Mouse (Mus musculus): ENCODE measurements at regions not wholly inside any gene's neighbourhood (a gene's known extent, or its start where the extent isn't known, plus 50 kb on each side); places are given as distances from the start of the nearest gene placed in this dataset.

DNA sequence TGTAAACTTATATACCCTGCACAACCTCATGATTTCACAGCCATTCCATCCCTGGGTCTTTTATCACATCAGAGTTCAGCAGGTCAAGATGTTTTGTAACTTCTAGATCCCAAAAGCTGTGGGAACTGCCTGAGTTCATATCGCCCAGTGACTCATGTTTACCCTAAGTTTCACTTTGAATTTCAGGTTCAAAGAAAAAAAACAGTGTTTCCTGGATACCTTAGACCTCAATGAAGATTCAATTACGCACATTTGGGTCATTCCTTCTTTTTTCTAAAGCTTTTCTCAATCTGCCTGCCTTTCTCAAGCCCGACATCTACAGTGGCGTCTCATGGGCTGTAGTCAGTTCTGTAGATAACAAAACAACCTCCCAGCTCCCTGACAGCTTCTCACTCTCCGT is 354.9 kb upstream of the Trib2 start:
- 49% methylated on average over 5 of the region's 5 CpGs for WGBS
- H3K9me3 ChIP-seq (ENCODE audit: control insufficient read depth, low read length), result peaks cover 5% of the 10 kb centered on the region; the same call in 1 of the 2 replicates
- H3K27ac ChIP-seq (replicated peaks in 1 of 2; ENCODE audit: control insufficient read depth in 1 of 2, insufficient read depth in 1 of 2, low read depth in 2 of 2, low read length in 2 of 2), result no peak overlapping the region
- no peaks in the 10 kb centered on the region for H3K4me1 ChIP-seq (ENCODE audit: control insufficient read depth in 2 of 2, insufficient read depth in 2 of 2, low read length in 2 of 2)
- 0 out of 2 replicates have a peak overlapping the region, but pooled peaks have one; percentile 10 for H3K4me2 ChIP-seq (ENCODE audit: low read length)
- no peak overlapping the region for H3K4me3 ChIP-seq (ENCODE audit: control insufficient read depth in 1 of 2, insufficient read depth in 1 of 2, low read depth in 1 of 2, low read length in 2 of 2)
- no peaks in the 10 kb centered on the region for H3K36me3 ChIP-seq (ENCODE audit: control insufficient read depth, insufficient read depth, low read length)
- no peak overlapping the region for H3K9ac ChIP-seq (ENCODE audit: low read length)
- no peaks in the 10 kb centered on the region for H3K27me3 ChIP-seq (ENCODE audit: control insufficient read depth, insufficient read depth, low read length)
- no peak for ATAC-seq (ENCODE audit: insufficient number of reproducible peaks, insufficient read depth, low FRiP score, low read depth)

DNA sequence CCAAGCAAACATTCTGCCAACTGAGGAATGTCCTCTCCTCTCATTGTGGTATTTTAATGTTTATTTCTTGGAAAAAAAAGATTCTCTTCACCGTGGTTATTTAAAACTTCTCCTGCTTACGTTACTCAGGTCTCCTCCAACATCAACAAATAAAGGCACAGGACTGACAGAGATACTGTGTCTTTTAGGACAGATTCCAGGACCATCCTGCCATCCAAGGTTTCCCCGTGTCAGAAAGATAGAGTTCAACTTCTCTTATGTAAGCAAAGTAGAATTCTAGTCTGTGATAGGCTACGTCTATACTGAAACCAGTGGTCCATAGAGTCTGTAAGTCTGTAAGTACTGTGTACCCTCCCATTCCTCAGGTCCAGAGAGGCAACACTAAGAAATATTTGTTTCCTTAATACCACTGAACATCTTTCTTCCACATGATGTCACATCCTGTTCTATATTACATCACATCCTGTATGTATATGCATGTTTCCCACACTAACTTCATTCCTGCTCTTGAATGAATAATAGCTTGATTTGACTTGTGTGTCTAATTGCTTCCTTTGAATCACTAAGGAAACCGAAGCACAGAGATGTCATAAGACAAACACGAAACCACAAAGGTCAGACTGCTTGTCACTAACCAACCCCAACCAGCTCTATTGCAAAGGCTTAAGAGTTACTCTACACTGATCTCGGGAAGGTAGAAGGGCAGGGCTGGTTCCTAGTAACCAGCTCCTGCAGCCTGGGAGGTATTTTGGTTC is 353.2 kb upstream of the Trib2 start:
- Histone ChIP-seq H3K36me3 (ENCODE audit: control insufficient read depth, insufficient read depth, low read length) (no peaks in the 10 kb centered on the region), H3K4me2 (ENCODE audit: low read length) (no peak overlapping the region), H3K27me3 (ENCODE audit: control insufficient read depth, insufficient read depth, low read length) (no peaks in the 10 kb centered on the region), H3K4me3 (ENCODE audit: control insufficient read depth in 1 of 2, insufficient read depth in 1 of 2, low read depth in 1 of 2, low read length in 2 of 2) (no peak overlapping the region), H3K9ac (ENCODE audit: low read length) (no peak overlapping the region), H3K27ac (replicated peaks in 1 of 2; ENCODE audit: control insufficient read depth in 1 of 2, insufficient read depth in 1 of 2, low read depth in 2 of 2, low read length in 2 of 2) (no peak overlapping the region), H3K4me1 (ENCODE audit: control insufficient read depth in 2 of 2, insufficient read depth in 2 of 2, low read length in 2 of 2) (no peaks in the 10 kb centered on the region), H3K9me3 (ENCODE audit: control insufficient read depth, low read length) (peaks cover 3% of the 10 kb centered on the region; the same call in 1 of the 2 replicates)
- no peak for ATAC-seq (ENCODE audit: insufficient number of reproducible peaks, insufficient read depth, low FRiP score, low read depth)
- 72% methylated on average over 7 of the region's 7 CpGs for WGBS

DNA sequence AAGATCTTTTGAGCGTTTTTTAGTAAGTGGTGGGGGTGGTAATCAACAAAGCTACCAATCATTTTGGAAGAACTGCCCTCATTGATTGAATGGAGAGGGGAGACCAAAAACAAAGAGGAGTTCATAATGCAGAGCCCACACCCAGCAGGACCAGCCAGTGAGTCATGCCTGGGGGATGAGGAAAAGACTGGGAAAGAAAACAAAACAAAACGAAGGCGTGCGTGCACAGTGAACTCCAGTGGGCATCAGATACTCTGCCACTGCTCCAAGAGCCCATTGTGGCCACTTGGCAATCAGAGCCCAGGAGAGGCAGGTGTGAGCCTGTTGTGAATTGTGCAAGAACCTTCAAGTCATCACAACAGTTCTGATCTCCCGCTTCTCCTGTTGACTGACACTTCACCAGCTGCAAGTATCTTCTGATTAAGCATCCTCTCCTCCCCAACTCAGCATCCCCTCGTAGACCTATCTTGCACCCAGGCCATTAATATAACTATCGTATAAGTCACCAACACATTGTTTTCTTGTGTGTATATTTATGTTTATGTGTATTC is 351.1 kb upstream of the Trib2 start:
- 72% methylated on average over 7 of the region's 7 CpGs for WGBS
- Histone ChIP-seq H3K4me2 (ENCODE audit: low read length) (no peak overlapping the region), H3K4me1 (ENCODE audit: control insufficient read depth in 2 of 2, insufficient read depth in 2 of 2, low read length in 2 of 2) (no peaks in the 10 kb centered on the region), H3K27me3 (ENCODE audit: control insufficient read depth, insufficient read depth, low read length) (no peaks in the 10 kb centered on the region), H3K9me3 (ENCODE audit: control insufficient read depth, low read length) (no peaks in the 10 kb centered on the region), H3K4me3 (ENCODE audit: control insufficient read depth in 1 of 2, insufficient read depth in 1 of 2, low read depth in 1 of 2, low read length in 2 of 2) (no peak overlapping the region), H3K36me3 (ENCODE audit: control insufficient read depth, insufficient read depth, low read length) (no peaks in the 10 kb centered on the region), H3K9ac (ENCODE audit: low read length) (no peak overlapping the region), H3K27ac (replicated peaks in 1 of 2; ENCODE audit: control insufficient read depth in 1 of 2, insufficient read depth in 1 of 2, low read depth in 2 of 2, low read length in 2 of 2) (no peak overlapping the region)
- ATAC-seq (ENCODE audit: insufficient number of reproducible peaks, insufficient read depth, low FRiP score, low read depth), result no peak

DNA sequence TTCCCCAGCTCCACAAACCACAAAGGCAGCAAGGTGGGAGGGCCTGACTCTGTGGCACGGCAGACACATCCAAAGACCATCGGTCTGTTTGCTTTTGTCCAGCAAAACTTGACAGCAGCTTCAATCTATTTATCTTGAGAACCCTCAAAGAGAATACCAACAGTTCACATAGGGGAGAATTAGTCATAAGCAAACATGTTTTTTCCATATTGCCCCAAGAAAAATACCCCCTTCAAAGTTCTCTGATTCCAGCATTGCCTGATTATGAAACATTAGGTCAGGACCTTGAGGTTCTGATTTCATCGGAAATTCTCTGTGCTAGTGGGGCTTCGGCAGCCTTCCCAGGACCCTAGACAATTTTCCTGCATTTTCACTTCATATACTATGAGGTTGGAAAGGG is 348.4 kb upstream of the Trib2 start:
- Histone ChIP-seq H3K9ac (ENCODE audit: low read length) (no peak overlapping the region), H3K4me3 (ENCODE audit: control insufficient read depth in 1 of 2, insufficient read depth in 1 of 2, low read depth in 1 of 2, low read length in 2 of 2) (no peak overlapping the region), H3K4me2 (ENCODE audit: low read length) (no peak overlapping the region), H3K4me1 (ENCODE audit: control insufficient read depth in 2 of 2, insufficient read depth in 2 of 2, low read length in 2 of 2) (no peaks in the 10 kb centered on the region), H3K36me3 (ENCODE audit: control insufficient read depth, insufficient read depth, low read length) (no peaks in the 10 kb centered on the region), H3K27me3 (ENCODE audit: control insufficient read depth, insufficient read depth, low read length) (no peaks in the 10 kb centered on the region), H3K27ac (replicated peaks in 1 of 2; ENCODE audit: control insufficient read depth in 1 of 2, insufficient read depth in 1 of 2, low read depth in 2 of 2, low read length in 2 of 2) (no peak overlapping the region), H3K9me3 (ENCODE audit: control insufficient read depth, low read length) (no peaks in the 10 kb centered on the region)
- WGBS, result 77% methylated on average over 4 of the region's 4 CpGs
- no peak for ATAC-seq (ENCODE audit: insufficient number of reproducible peaks, insufficient read depth, low FRiP score, low read depth)

DNA sequence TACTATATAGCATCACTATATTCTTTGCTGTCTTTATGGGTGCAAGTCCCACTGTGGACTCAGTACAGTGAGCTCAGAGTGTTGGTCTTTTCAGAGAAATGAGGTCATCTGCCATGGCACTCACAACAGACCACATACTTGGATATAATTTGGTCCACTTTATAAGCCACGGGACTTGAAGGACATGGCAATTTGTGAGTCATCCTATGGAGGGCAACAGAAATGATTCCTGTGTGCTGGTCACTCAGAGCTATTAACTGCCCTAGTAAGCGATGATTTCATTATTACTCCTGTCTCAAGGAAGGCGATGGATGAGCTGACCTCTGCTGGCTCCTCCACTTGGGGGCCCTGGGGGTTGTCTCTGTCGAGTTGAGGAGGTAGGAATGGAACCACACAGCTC is 345.2 kb upstream of the Trib2 start:
- WGBS, result 70% methylated on average over 4 of the region's 4 CpGs
- Histone ChIP-seq H3K9ac (ENCODE audit: low read length) (no peak overlapping the region), H3K4me3 (ENCODE audit: control insufficient read depth in 1 of 2, insufficient read depth in 1 of 2, low read depth in 1 of 2, low read length in 2 of 2) (no peak overlapping the region), H3K27ac (replicated peaks in 1 of 2; ENCODE audit: control insufficient read depth in 1 of 2, insufficient read depth in 1 of 2, low read depth in 2 of 2, low read length in 2 of 2) (no peak overlapping the region), H3K9me3 (ENCODE audit: control insufficient read depth, low read length) (no peaks in the 10 kb centered on the region), H3K36me3 (ENCODE audit: control insufficient read depth, insufficient read depth, low read length) (no peaks in the 10 kb centered on the region), H3K27me3 (ENCODE audit: control insufficient read depth, insufficient read depth, low read length) (no peaks in the 10 kb centered on the region), H3K4me2 (ENCODE audit: low read length) (no peak overlapping the region), H3K4me1 (ENCODE audit: control insufficient read depth in 2 of 2, insufficient read depth in 2 of 2, low read length in 2 of 2) (no peaks in the 10 kb centered on the region)
- no peak for ATAC-seq (ENCODE audit: insufficient number of reproducible peaks, insufficient read depth, low FRiP score, low read depth)

DNA sequence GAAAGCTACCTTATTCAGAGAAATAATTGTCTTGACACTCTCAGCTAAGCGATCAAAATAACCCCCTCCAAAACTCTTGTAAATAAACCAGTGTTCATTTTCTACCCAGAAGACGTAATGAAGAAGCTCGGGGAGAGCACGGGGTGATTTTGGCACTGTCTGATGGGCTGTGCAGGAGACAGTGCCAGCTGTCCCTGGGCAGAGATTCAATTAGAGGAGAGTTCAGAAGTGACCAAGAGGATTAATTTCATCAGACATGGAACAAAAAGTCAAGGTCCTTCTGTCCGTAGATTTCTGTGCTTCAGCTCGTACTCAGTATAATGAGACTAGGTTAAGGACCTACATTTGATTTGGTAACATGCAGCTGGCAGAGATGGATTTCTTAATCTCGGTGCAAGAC is 341.2 kb upstream of the Trib2 start:
- H3K4me2 ChIP-seq (ENCODE audit: low read length), result no peak overlapping the region
- ATAC-seq (ENCODE audit: insufficient number of reproducible peaks, insufficient read depth, low FRiP score, low read depth), result no peak
- no peaks in the 10 kb centered on the region for H3K36me3 ChIP-seq (ENCODE audit: control insufficient read depth, insufficient read depth, low read length)
- H3K4me3 ChIP-seq (ENCODE audit: control insufficient read depth in 1 of 2, insufficient read depth in 1 of 2, low read depth in 1 of 2, low read length in 2 of 2), result no peak overlapping the region
- no peaks in the 10 kb centered on the region for H3K4me1 ChIP-seq (ENCODE audit: control insufficient read depth in 2 of 2, insufficient read depth in 2 of 2, low read length in 2 of 2)
- H3K27ac ChIP-seq (replicated peaks in 1 of 2; ENCODE audit: control insufficient read depth in 1 of 2, insufficient read depth in 1 of 2, low read depth in 2 of 2, low read length in 2 of 2), result no peak overlapping the region
- 85% methylated on average over 7 of the region's 7 CpGs for WGBS
- no peaks in the 10 kb centered on the region for H3K27me3 ChIP-seq (ENCODE audit: control insufficient read depth, insufficient read depth, low read length)
- no peak overlapping the region for H3K9ac ChIP-seq (ENCODE audit: low read length)
- no peaks in the 10 kb centered on the region for H3K9me3 ChIP-seq (ENCODE audit: control insufficient read depth, low read length)

DNA sequence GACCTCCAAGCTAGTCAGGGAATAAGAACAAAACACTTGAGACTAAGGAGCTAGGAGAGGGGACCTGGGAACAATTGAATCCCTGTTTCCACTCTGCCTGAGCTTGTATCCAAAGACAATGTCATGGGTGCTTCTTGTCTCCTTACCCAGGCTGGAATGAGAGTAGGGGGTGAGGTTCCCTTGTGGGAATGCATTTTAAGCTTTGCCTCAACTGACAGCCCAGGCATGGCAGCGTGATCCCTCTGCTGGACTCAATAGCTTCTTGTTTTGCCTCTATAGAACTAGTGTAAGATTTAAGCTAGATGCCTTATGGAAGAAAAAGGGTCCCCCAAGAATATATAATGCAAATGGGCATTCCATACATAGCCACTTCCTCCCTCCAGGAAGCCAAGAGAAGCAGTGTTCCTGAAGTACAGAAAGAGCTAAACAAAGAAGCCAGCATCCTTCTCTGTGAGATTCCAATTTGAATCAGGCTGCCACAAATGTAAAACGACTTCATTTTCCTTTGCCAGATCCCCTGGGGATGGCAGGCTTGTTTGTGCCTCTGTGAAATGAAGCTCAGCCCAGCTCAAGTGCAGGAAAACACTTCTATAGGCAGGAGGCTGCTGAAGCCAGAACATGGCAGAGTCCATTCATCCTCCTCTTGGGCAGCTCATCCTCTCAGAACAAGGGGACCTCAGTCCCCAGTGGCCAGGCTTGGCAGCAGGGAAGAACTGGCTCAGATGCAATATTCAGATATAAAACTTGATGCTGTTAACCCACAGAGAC is 339.3 kb upstream of the Trib2 start:
- Histone ChIP-seq H3K9ac (ENCODE audit: low read length) (no peak overlapping the region), H3K4me1 (ENCODE audit: control insufficient read depth in 2 of 2, insufficient read depth in 2 of 2, low read length in 2 of 2) (0 out of 4 replicates have a peak, but pooled peaks cover 0 to 3% of the 10 kb centered on the region in 2 experiments), H3K4me2 (ENCODE audit: low read length) (no peak overlapping the region), H3K27ac (replicated peaks in 1 of 2; ENCODE audit: control insufficient read depth in 1 of 2, insufficient read depth in 1 of 2, low read depth in 2 of 2, low read length in 2 of 2) (no peak overlapping the region), H3K9me3 (ENCODE audit: control insufficient read depth, low read length) (no peaks in the 10 kb centered on the region), H3K4me3 (ENCODE audit: control insufficient read depth in 1 of 2, insufficient read depth in 1 of 2, low read depth in 1 of 2, low read length in 2 of 2) (no peak overlapping the region), H3K36me3 (ENCODE audit: control insufficient read depth, insufficient read depth, low read length) (no peaks in the 10 kb centered on the region), H3K27me3 (ENCODE audit: control insufficient read depth, insufficient read depth, low read length) (no peaks in the 10 kb centered on the region)
- no peak for ATAC-seq (ENCODE audit: insufficient number of reproducible peaks, insufficient read depth, low FRiP score, low read depth)
- 36% methylated on average over 2 of the region's 2 CpGs for WGBS
